Mouse (Mus musculus) ES-E14 (cell line): ENCODE measurements at regions not wholly inside any gene's neighbourhood (a gene's known extent, or its start where the extent isn't known, plus 50 kb on each side); places are given as distances from the start of the nearest gene placed in this dataset.

Experiments
- CHD2 ChIP-seq: IDR thresholded peaks from 2 replicates; pipeline ENCODE4 v1.6.1; 2014; ENCODE audit warnings: mild to moderate bottlenecking, low read depth, low read length, inconsistent platforms
- HCFC1 ChIP-seq: IDR thresholded peaks from 2 replicates; pipeline ENCODE4 v1.6.1; 2012; ENCODE audit warnings: low read length, inconsistent platforms, borderline replicate concordance; ENCODE audit not compliant: insufficient read depth

DNA sequence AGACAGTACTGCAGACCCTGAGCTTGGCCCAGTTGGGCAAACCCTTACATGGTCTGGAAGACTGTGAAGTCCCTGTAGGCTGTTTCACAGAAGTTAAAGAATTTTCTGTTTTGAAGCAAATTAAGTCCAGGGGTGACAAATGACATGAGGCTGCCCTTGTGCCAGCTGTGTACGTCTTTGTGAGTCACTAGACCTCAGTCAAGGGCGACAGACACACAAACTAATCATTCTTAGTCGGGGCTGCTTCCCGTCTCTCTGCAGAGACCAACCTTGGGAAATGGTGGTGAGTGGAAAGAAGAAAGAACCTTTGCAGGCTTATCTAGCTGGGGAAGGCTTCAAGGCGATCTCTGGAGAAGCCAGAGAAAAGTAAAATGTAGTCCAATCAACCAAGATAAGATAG is 107.8 kb upstream of the Bmper start:
- no peak for TF ChIP-seq HCFC1
- TF ChIP-seq CHD2, result no peak
